Mouse (Mus musculus) liver, postnatal 0 days (tissue): ENCODE results near the gene Enpep. TPM values are rescaled to one million over a fixed set of nuclear protein-coding genes. Genes with fewer than 3 reads are reported as not detected.

ENCODE experiments used
- ATAC-seq: fragments of 200-750 bp; cut with Nextera tagmentation; 2 replicates; pipeline ENCODE4 v1.8.0; 2017; ENCODE audit warnings: mild to moderate bottlenecking, moderate library complexity
- DNase-seq: peaks from one replicate; pipeline ENCODE4 v3.0.0-alpha.2; 2016
- H3K27ac ChIP-seq: fragments of 300-500 bp; sonication (generic); 2 replicates; pipeline ENCODE4 v1.5.1; 2014; ENCODE audit warnings: antibody characterized with exemption, moderate library complexity, mild to moderate bottlenecking, low read depth
- H3K27me3 ChIP-seq: fragments of 300-500 bp; sonication (generic); 2 replicates; pipeline ENCODE4 v1.6.1; 2014; ENCODE audit warnings: low read length, control low read depth, mixed read lengths; ENCODE audit not compliant: insufficient read depth
- H3K36me3 ChIP-seq: fragments of 300-500 bp; sonication (generic); replicated peaks from 2 replicates; pipeline ENCODE4 v1.6.1; 2014; ENCODE audit warnings: mild to moderate bottlenecking, control low read depth, low read length, moderate library complexity, mixed read lengths; ENCODE audit not compliant: insufficient read depth
- H3K4me1 ChIP-seq: fragments of 300-500 bp; sonication (generic); 2 replicates; pipeline ENCODE4 v1.6.1; 2014; ENCODE audit warnings: antibody characterized with exemption, mild to moderate bottlenecking, control low read depth; ENCODE audit not compliant: insufficient read depth
- H3K4me2 ChIP-seq: fragments of 300-500 bp; sonication (generic); 2 replicates; pipeline ENCODE4 v1.6.1; 2014; ENCODE audit warnings: low read depth, mild to moderate bottlenecking, low read length, moderate library complexity, mixed read lengths
- H3K4me3 ChIP-seq: fragments of 300-500 bp; sonication (generic); 2 replicates; pipeline ENCODE4 v1.5.1; 2014; ENCODE audit warnings: low read depth, low read length
- H3K9ac ChIP-seq: fragments of 300-500 bp; sonication (generic); replicated peaks from 2 replicates; pipeline ENCODE4 v1.6.1; 2014; ENCODE audit warnings: mild to moderate bottlenecking, moderate library complexity
- H3K9me3 ChIP-seq: fragments of 300-500 bp; sonication (generic); 2 replicates; pipeline ENCODE4 v1.6.1; 2016; ENCODE audit warnings: mild to moderate bottlenecking, control low read depth, low read length, mixed read lengths
- CTCF ChIP-seq: sonication (generic); IDR thresholded peaks from 2 replicates; pipeline ENCODE4 v1.5.1; 2016; ENCODE audit warnings: antibody characterized with exemption, low read depth
- EP300 ChIP-seq: IDR thresholded peaks from 2 replicates; pipeline ENCODE4 v1.6.1; 2016; ENCODE audit warnings: antibody characterized with exemption, low read depth, mild to moderate bottlenecking
- WGBS: fragments of 180-500 bp; shearing (Covaris S2); extraction: QIAGEN DNeasy Blood & Tissue Kit; methylation state at CpG from one replicate; pipeline ENCODE4 v1.1.7; 2014; ENCODE audit not compliant: insufficient replicate concordance; 5-methylcytosine and 5-hydroxymethylcytosine counted together
- polyA plus RNA-seq: library from polyadenylated mRNA; unstranded; fragments of >200 nt; fragmentation: Nextera tagmentation; extraction: Ambion mirVana; gene quantifications from 2 replicates; pipeline ENCODE4 v1.2.1, GENCODE M21; 2015

The Enpep gene
- polyA plus RNA-seq, 1 experiment from 2014 or later = 8.6 TPM

GRCm38 (mm10) chr3:129225577-129226289, 106.8 kb downstream of the Enpep start:
- Histone ChIP-seq H3K27me3 (peaks cover 76% of the 10 kb centered on the region), H3K36me3 (no peaks in the 10 kb centered on the region), H3K4me2 (no peak overlapping the region), H3K4me1 (peaks cover 4% of the 10 kb centered on the region), H3K9me3 (no peaks in the 10 kb centered on the region), H3K4me3 (no peak overlapping the region), H3K27ac (no peak overlapping the region), H3K9ac (no peak overlapping the region)
- DNase-seq (no peak), ATAC-seq (no peak)
- TF ChIP-seq EP300 (no peak), CTCF (no peak)
- 5% methylated on average over 11 of the region's 13 CpGs for WGBS

GRCm38 (mm10) chr3:129224806-129225576, 107.5 kb downstream of the Enpep start:
- Histone ChIP-seq H3K4me2 (peak overlapping the region; percentile 40; the same call in 1 of the 2 replicates), H3K4me3 (peak overlapping the region; percentile 16; the same call in 1 of the 2 replicates), H3K9me3 (no peaks in the 10 kb centered on the region), H3K27me3 (peaks cover 83% of the 10 kb centered on the region), H3K9ac (no peak overlapping the region), H3K4me1 (peaks cover 4% of the 10 kb centered on the region), H3K27ac (no peak overlapping the region), H3K36me3 (no peaks in the 10 kb centered on the region)
- DNase-seq = no peak
- TF ChIP-seq EP300 = no peak
- no peak for TF ChIP-seq CTCF
- WGBS = 4% methylated on average over 40 of the region's 40 CpGs
- no peak for ATAC-seq

GRCm38 (mm10) chr3:129223964-129224805, 108.3 kb downstream of the Enpep start:
- no peaks in the 10 kb centered on the region for H3K36me3 ChIP-seq
- peaks cover 85% of the 10 kb centered on the region for H3K27me3 ChIP-seq
- no peak for TF ChIP-seq CTCF
- 3% methylated on average over 26 of the region's 26 CpGs for WGBS
- H3K4me1 ChIP-seq = peaks cover 4% of the 10 kb centered on the region
- H3K4me2 ChIP-seq = peak overlapping the region; percentile 40
- ATAC-seq (no peak), DNase-seq (no peak)
- no peak overlapping the region for H3K9ac ChIP-seq
- peak overlapping the region; percentile 16; the same call in 1 of the 2 replicates for H3K4me3 ChIP-seq
- H3K9me3 ChIP-seq = no peaks in the 10 kb centered on the region
- no peak overlapping the region for H3K27ac ChIP-seq

GRCm38 (mm10) chr3:129223401-129223800, 109.1 kb downstream of the Enpep start:
- H3K4me1 ChIP-seq = peaks cover 4% of the 10 kb centered on the region
- H3K36me3 ChIP-seq = no peaks in the 10 kb centered on the region
- DNase-seq (no peak), ATAC-seq (no peak)
- no peak overlapping the region for H3K9ac ChIP-seq
- H3K4me3 ChIP-seq = no peak overlapping the region
- peaks cover 88% of the 10 kb centered on the region for H3K27me3 ChIP-seq
- 4% methylated on average over 6 of the region's 6 CpGs for WGBS
- TF ChIP-seq CTCF (no peak), EP300 (no peak)
- H3K4me2 ChIP-seq = no peak overlapping the region
- H3K27ac ChIP-seq = no peak overlapping the region
- no peaks in the 10 kb centered on the region for H3K9me3 ChIP-seq

GRCm38 (mm10) chr3:129222448-129223290, 109.9 kb downstream of the Enpep start:
- no peak for TF ChIP-seq CTCF
- no peak for TF ChIP-seq EP300
- no peak overlapping the region for H3K9ac ChIP-seq
- 8% methylated on average over 21 of the region's 21 CpGs for WGBS
- H3K36me3 ChIP-seq = no peaks in the 10 kb centered on the region
- H3K27ac ChIP-seq = no peak overlapping the region
- peaks cover 93% of the 10 kb centered on the region for H3K27me3 ChIP-seq
- no peaks in the 10 kb centered on the region for H3K9me3 ChIP-seq
- no peak overlapping the region for H3K4me3 ChIP-seq
- H3K4me2 ChIP-seq = no peak overlapping the region
- DNase-seq (no peak), ATAC-seq (no peak)
- peaks cover 4% of the 10 kb centered on the region for H3K4me1 ChIP-seq
